Mouse (Mus musculus) cerebellum, adult 11 months (tissue): ENCODE results near the gene Lgals7.
"Not testable (repeated sequence)": the region's sequence is repeated elsewhere in the genome, so short reads cannot be mapped to it uniquely, and the experiment has no call there.

Experiments used
- DNase-seq: peaks from one replicate; pipeline ENCODE4 v3.0.0; 2022

Lgals7 gene

DNA sequence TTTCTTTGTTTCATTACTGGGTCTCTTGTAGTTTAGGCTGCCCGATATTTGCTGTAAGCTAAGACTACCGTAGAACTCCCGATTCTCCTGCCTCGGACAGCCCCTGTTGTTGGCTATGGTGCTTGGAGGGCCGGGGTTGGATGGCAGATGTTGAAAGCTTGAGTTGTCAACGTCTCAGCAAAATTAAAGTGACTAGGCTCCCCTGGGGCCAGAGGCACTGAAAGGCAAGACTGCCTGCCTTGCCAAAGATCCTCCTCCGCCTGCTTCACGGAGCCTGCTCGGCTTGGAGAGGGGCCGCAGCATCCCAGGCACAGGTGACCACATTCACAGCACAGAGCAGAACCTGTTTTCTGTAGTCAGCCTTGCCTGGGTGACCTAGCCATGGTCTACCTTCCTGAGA lies 16.9 kb downstream of the Lgals7 start:
- no peak for DNase-seq

- DNase-seq, result no peak
Measured at GRCm38 (mm10) chr7:28881199-28881598, 17.5 kb downstream of the Lgals7 start, which contains the start of gene Capn12. Capn12 (plus strand) TSS chr7:28881422.

GRCm38 (mm10) chr7:28883039-28883438 lies 19.4 kb downstream of the Lgals7 start:
- DNase-seq, result no peak

GRCm38 (mm10) chr7:28883704-28884103 lies 20.1 kb downstream of the Lgals7 start:
- not testable (repeated sequence) for DNase-seq

- no peak for DNase-seq
Measured at GRCm38 (mm10) chr7:28886486-28886885, 22.8 kb downstream of the Lgals7 start.

DNA sequence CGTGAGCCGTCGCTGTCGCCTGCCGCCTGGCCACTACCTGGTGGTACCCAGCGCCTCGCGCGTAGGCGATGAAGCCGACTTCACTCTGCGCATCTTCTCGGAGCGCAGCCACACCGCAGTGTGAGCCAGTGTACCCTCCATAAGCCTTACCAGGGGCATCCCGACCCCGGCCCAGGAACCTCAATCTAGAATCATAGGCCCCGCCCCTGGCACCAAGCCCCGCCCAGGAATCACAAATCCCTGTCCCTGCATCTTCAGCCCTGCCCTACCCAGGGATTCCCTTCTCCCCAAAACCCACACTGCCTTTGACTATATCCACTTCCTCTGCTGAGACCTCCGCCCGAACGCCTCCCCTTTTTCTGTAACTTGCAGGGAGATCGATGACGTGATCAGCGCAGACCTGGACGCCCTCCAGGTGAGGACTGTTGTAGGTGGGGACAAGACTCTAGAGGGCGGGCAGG lies 25.1 kb downstream of the Lgals7 start:
- DNase-seq, result no peak

- DNase-seq, result no peak
Measured at GRCm38 (mm10) chr7:28892601-28893000, 28.9 kb downstream of the Lgals7 start.

DNA sequence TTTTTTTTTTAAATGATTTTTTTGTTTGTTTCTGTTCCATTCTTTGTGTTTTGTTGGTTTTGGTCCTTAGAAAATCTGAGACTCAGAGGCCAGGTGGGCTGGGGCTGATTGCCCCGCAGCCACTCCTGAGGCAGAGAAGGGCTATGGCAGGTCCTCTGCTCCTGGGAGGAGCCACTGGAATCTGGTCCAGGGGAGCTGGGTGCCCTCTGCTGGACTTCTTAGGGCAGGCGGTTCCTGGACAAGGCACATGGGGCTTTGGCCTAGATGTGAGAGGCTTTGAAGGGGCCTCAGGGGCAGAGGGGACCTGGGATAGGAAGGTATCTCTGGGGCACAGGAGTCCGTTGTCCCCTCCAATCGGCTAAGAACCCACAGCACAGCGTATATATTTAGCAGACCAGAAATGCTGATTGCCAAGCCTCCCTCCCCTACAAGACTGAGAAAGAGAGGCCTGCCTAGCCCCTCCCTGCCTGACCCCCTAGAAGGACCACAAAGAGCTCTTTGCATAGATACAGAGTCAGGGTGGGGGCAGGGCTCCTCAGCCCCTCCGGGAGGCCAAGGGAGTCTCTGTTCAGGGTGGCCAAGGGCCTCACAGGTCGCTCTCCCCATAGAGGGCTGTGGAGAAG lies 30.1 kb downstream of the Lgals7 start:
- no peak for DNase-seq

DNA sequence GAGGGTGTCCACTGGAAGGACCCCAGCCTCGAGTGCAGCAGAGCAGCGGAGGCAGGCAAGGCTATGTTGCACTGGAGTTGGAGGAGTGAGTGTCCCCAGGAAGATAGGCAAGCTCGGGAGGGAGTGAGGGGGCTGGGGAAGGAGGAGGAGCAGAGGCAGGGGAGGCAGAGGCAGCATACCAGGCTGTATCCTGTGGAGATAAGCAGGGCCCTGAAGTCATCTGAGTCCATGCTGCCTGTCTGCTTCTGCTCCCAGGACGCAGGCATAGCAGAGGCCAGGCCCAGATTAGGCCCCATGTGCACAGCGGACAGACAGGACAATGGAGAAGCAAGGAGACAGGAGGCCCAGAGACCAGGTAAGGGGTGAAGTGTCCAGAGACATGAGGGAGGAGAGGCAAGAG lies 31.3 kb downstream of the Lgals7 start:
- no peak for DNase-seq

GRCm38 (mm10) chr7:28897661-28898060 lies 34.0 kb downstream of the Lgals7 start:
- DNase-seq, result no peak

- DNase-seq, result no peak
Measured at GRCm38 (mm10) chr7:28899972-28900371, 36.3 kb downstream of the Lgals7 start.

GRCm38 (mm10) chr7:28901311-28902125 lies 37.9 kb downstream of the Lgals7 start:
- DNase-seq, result no peak

- DNase-seq, result no peak
Measured at GRCm38 (mm10) chr7:28902180-28902579, 38.5 kb downstream of the Lgals7 start.

- DNase-seq, result no peak
Measured at GRCm38 (mm10) chr7:28902809-28903208, 39.2 kb downstream of the Lgals7 start.

GRCm38 (mm10) chr7:28903778-28904177 lies 40.1 kb downstream of the Lgals7 start:
- no peak for DNase-seq

GRCm38 (mm10) chr7:28907195-28907594 lies 43.5 kb downstream of the Lgals7 start:
- no peak for DNase-seq

DNA sequence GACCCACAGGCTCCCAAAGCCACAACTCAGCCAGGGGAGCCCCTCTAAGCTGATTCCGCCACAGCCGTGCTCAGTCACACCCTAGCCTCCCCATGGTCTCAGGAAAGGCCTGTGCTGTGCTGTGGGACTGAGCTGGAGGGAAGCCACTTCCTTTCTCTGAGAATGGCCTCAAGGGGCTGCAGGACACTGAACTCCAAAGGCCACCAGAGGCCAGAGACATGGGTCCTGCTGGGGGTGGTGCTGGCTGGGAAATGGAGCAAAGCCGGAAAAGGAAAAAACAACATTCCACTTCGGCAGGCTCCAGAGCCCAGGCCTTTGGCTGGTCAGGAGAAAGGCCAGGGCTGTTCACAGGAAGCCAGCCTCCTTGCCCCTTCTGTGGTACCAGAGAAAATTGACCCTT lies 48.0 kb downstream of the Lgals7 start:
- no peak for DNase-seq

DNA sequence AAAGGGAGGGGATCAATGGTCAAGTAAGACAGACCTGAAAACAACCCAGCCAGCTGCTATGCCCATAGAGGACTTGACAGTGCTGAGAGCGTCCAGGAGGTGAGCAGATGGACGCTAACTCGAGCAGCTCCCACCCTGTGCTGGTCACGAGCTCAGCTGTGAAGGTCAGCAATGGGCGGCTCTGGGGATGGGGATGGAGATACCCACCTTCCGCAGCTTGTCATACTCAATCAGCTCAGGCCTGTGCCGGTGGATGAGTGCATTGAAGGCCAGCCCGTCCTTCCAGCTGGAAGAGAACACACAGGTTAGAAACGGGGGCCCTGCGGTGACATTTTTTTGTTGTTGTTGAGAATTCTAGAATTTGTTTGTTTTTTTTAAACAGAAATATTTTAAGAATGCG lies 49.5 kb downstream of the Lgals7 start:
- no peak for DNase-seq
